Mouse (Mus musculus) heart, adult 9 months (tissue): ENCODE data around the gene Tax1bp1.
A peak's percentile ranks its signal among the peaks of the same experiment; 100 is the strongest.

Source experiments
- DNase-seq, 2 experiments: peaks; one replicate each; pipeline ENCODE4 v3.0.0; 2022; ENCODE audit warnings: low spot score in 2 of 2

The Tax1bp1 gene

DNA sequence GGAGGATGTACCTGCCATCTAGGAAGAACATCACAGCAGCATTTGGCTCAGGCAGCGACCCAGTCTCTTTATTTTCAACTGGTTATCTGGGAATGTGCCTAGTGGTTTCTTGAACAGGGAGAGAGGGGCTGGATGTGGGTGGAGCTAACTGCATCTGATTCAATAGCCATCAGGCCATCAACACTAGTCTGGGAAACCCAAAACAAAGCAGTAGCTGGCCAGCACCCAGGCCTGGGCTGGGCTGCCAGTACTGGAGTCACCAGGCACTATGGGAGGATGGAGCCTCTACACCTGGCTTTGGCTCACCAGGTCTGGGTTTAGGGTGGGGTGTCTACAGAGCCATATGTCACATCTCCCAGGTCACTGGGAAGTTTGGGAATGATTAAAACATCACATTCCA lies 83.2 kb downstream of the Tax1bp1 start:
- DNase-seq = peak; percentile 18 to 21

- DNase-seq = no peak
Observed at GRCm38 (mm10) chr6:52797252-52797800, 83.8 kb downstream of the Tax1bp1 start.

- peak; percentile 72 to 73 for DNase-seq
Observed at GRCm38 (mm10) chr6:52802181-52802580, 88.7 kb downstream of the Tax1bp1 start.

GRCm38 (mm10) chr6:52805237-52805856 lies 91.8 kb downstream of the Tax1bp1 start:
- DNase-seq = no peak
